Mouse (Mus musculus) lung, postnatal 0 days (tissue): ENCODE measurements around the gene Tmem108.

Source experiments
- CTCF ChIP-seq: IDR thresholded peaks from 2 replicates; pipeline ENCODE4 v1.5.1; 2016; ENCODE audit warnings: antibody characterized with exemption, mild to moderate bottlenecking
- EP300 ChIP-seq: IDR thresholded peaks from 2 replicates; pipeline ENCODE4 v1.6.1; 2016; ENCODE audit warnings: antibody characterized with exemption, mild to moderate bottlenecking, control low read depth

DNA sequence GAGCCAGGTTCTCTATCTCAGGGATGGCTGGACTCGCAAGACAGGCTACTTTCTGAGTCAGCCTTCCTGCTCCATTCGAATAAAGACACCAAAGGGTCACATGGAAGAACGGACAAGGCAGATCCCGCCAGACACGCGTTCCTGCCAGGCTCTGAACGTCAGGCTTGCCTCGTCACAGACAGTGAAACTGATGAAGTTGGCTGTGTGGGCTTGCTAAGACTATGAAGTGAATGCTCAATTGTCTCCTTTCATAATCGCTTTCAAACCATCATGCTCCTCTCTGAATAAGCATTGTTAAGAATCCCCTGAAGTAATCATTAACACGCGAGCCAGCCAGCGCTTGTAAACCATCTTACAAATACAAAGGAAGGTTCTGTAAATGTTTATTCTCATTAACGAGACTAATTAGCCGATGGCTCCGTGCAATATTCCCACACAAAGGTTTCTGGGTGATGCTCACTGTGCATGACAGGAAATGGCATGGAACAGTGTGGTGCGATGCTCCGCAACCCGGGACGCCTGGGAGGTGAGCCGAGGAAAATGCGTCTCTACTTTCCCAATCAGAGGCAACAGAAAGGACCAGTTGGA lies 210.9 kb downstream of the Tmem108 start:
- TF ChIP-seq CTCF, result no peak
- no peak for TF ChIP-seq EP300
